Mouse (Mus musculus): ENCODE data around the gene Stx16. TPM values are rescaled to one million over a fixed set of nuclear protein-coding genes. Genes with fewer than 3 reads are reported as not detected.

Stx16 gene
- total and polyA plus RNA-seq, 3 experiments: 32.2 to 49.4 (median 44.1) TPM

GRCm38 (mm10) chr2:174077776-174078338 lies 1.7 kb downstream of the Stx16 start:
- ATAC-seq (ENCODE audit: extremely low read depth, insufficient number of reproducible peaks, low FRiP score, poor library complexity, severe bottlenecking): no peak
- Histone ChIP-seq H3K4me1 (ENCODE audit: insufficient read depth, low read depth, low read length) (peaks cover 31% of the 10 kb centered on the region), H3K9me3 (replicated peaks) (no peaks in the 10 kb centered on the region), H3K27me3 (ENCODE audit: insufficient read depth, low read length) (peaks cover 2% of the 10 kb centered on the region; the same call in 1 of the 2 replicates), H3K4me3 (ENCODE audit: low read depth, low read length) (peak overlapping the region; percentile 97), H3K36me3 (replicated peaks) (peaks cover 18% of the 10 kb centered on the region)
- DNase-seq (ENCODE audit: low spot score): no peak
- TF ChIP-seq POLR2AphosphoS5 (IDR thresholded peaks at IDR 0.05; ENCODE audit: insufficient replicate concordance, low read depth, low read length): no peak
- no peak for TF ChIP-seq GATA1 (IDR thresholded peaks at IDR 0.05; ENCODE audit: borderline replicate concordance, low read length)
- no peak for TF ChIP-seq CTCF (IDR thresholded peaks at IDR 0.05; ENCODE audit: low read depth, low read length)
- TF ChIP-seq GATA2 (IDR thresholded peaks at IDR 0.05; ENCODE audit: borderline replicate concordance, low read depth, low read length): no peak
- TF ChIP-seq TAL1 (conservative IDR thresholded peaks at IDR 0.05; ENCODE audit: low read depth, low read length): no peak

GRCm38 (mm10) chr2:174081833-174082232 lies 5.7 kb downstream of the Stx16 start:
- ATAC-seq (ENCODE audit: extremely low read depth, insufficient number of reproducible peaks, low FRiP score, poor library complexity, severe bottlenecking) (no peak), DNase-seq (ENCODE audit: low spot score) (no peak)
- H3K4me1 ChIP-seq (ENCODE audit: insufficient read depth, low read depth, low read length): peaks cover 33% of the 10 kb centered on the region
- no peaks in the 10 kb centered on the region for H3K27me3 ChIP-seq (ENCODE audit: insufficient read depth, low read length)
- TF ChIP-seq GATA1 (IDR thresholded peaks at IDR 0.05; ENCODE audit: borderline replicate concordance, low read length) (no peak), GATA2 (IDR thresholded peaks at IDR 0.05; ENCODE audit: borderline replicate concordance, low read depth, low read length) (no peak), POLR2AphosphoS5 (IDR thresholded peaks at IDR 0.05; ENCODE audit: insufficient replicate concordance, low read depth, low read length) (no peak), CTCF (IDR thresholded peaks at IDR 0.05; ENCODE audit: low read depth, low read length) (no peak), TAL1 (conservative IDR thresholded peaks at IDR 0.05; ENCODE audit: low read depth, low read length) (no peak)
- peaks cover 54% of the 10 kb centered on the region for H3K36me3 ChIP-seq (replicated peaks)
- no peaks in the 10 kb centered on the region for H3K9me3 ChIP-seq (replicated peaks)
- H3K4me3 ChIP-seq (ENCODE audit: low read depth, low read length): no peak overlapping the region

GRCm38 (mm10) chr2:174082380-174082918 lies 6.3 kb downstream of the Stx16 start:
- TF ChIP-seq TAL1 (conservative IDR thresholded peaks at IDR 0.05; ENCODE audit: low read depth, low read length) (no peak), GATA2 (IDR thresholded peaks at IDR 0.05; ENCODE audit: borderline replicate concordance, low read depth, low read length) (no peak), GATA1 (IDR thresholded peaks at IDR 0.05; ENCODE audit: borderline replicate concordance, low read length) (no peak), POLR2AphosphoS5 (IDR thresholded peaks at IDR 0.05; ENCODE audit: insufficient replicate concordance, low read depth, low read length) (no peak), CTCF (IDR thresholded peaks at IDR 0.05; ENCODE audit: low read depth, low read length) (no peak)
- H3K4me3 ChIP-seq (ENCODE audit: low read depth, low read length): no peak overlapping the region
- peaks cover 29% of the 10 kb centered on the region for H3K4me1 ChIP-seq (ENCODE audit: insufficient read depth, low read depth, low read length)
- no peak for DNase-seq (ENCODE audit: low spot score)
- peaks cover 60% of the 10 kb centered on the region for H3K36me3 ChIP-seq (replicated peaks)
- no peaks in the 10 kb centered on the region for H3K27me3 ChIP-seq (ENCODE audit: insufficient read depth, low read length)
- ATAC-seq (ENCODE audit: extremely low read depth, insufficient number of reproducible peaks, low FRiP score, poor library complexity, severe bottlenecking): no peak
- no peaks in the 10 kb centered on the region for H3K9me3 ChIP-seq (replicated peaks)

GRCm38 (mm10) chr2:174095086-174095485 lies 19.0 kb downstream of the Stx16 start:
- H3K4me3 ChIP-seq (ENCODE audit: low read depth, low read length): no peak overlapping the region
- ATAC-seq (ENCODE audit: extremely low read depth, insufficient number of reproducible peaks, low FRiP score, poor library complexity, severe bottlenecking) (no peak), DNase-seq (ENCODE audit: low spot score) (no peak)
- H3K36me3 ChIP-seq (replicated peaks): peaks cover 98% of the 10 kb centered on the region
- H3K4me1 ChIP-seq (ENCODE audit: insufficient read depth, low read depth, low read length): peaks cover 4% of the 10 kb centered on the region; the same call in 1 of the 2 replicates
- H3K9me3 ChIP-seq (replicated peaks): no peaks in the 10 kb centered on the region
- no peaks in the 10 kb centered on the region; the same call in 1 of the 2 replicates for H3K27me3 ChIP-seq (ENCODE audit: insufficient read depth, low read length)
- TF ChIP-seq POLR2AphosphoS5 (IDR thresholded peaks at IDR 0.05; ENCODE audit: insufficient replicate concordance, low read depth, low read length): no peak
- TF ChIP-seq GATA1 (IDR thresholded peaks at IDR 0.05; ENCODE audit: borderline replicate concordance, low read length): no peak
- no peak for TF ChIP-seq TAL1 (conservative IDR thresholded peaks at IDR 0.05; ENCODE audit: low read depth, low read length)
- no peak for TF ChIP-seq CTCF (IDR thresholded peaks at IDR 0.05; ENCODE audit: low read depth, low read length)
- no peak for TF ChIP-seq GATA2 (IDR thresholded peaks at IDR 0.05; ENCODE audit: borderline replicate concordance, low read depth, low read length)

GRCm38 (mm10) chr2:174102399-174102798 lies 26.3 kb downstream of the Stx16 start:
- DNase-seq (ENCODE audit: low spot score): no peak
- Histone ChIP-seq H3K9me3 (replicated peaks) (no peaks in the 10 kb centered on the region), H3K4me1 (ENCODE audit: insufficient read depth, low read depth, low read length) (peaks cover 2% of the 10 kb centered on the region; the same call in 1 of the 2 replicates), H3K4me3 (ENCODE audit: low read depth, low read length) (no peak overlapping the region), H3K36me3 (replicated peaks) (peaks cover 71% of the 10 kb centered on the region), H3K27me3 (ENCODE audit: insufficient read depth, low read length) (no peaks in the 10 kb centered on the region)
- no peak for ATAC-seq (ENCODE audit: extremely low read depth, insufficient number of reproducible peaks, low FRiP score, poor library complexity, severe bottlenecking)
- TF ChIP-seq GATA2 (IDR thresholded peaks at IDR 0.05; ENCODE audit: borderline replicate concordance, low read depth, low read length) (no peak), GATA1 (IDR thresholded peaks at IDR 0.05; ENCODE audit: borderline replicate concordance, low read length) (no peak), POLR2AphosphoS5 (IDR thresholded peaks at IDR 0.05; ENCODE audit: insufficient replicate concordance, low read depth, low read length) (no peak), TAL1 (conservative IDR thresholded peaks at IDR 0.05; ENCODE audit: low read depth, low read length) (no peak)

- H3K4me3 ChIP-seq (ENCODE audit: low read depth, low read length): no peak overlapping the region
- TF ChIP-seq GATA1 (IDR thresholded peaks at IDR 0.05; ENCODE audit: borderline replicate concordance, low read length): no peak
- no peak for TF ChIP-seq GATA2 (IDR thresholded peaks at IDR 0.05; ENCODE audit: borderline replicate concordance, low read depth, low read length)
- no peak for TF ChIP-seq TAL1 (conservative IDR thresholded peaks at IDR 0.05; ENCODE audit: low read depth, low read length)
- no peak for TF ChIP-seq POLR2AphosphoS5 (IDR thresholded peaks at IDR 0.05; ENCODE audit: insufficient replicate concordance, low read depth, low read length)
- TF ChIP-seq CTCF (IDR thresholded peaks at IDR 0.05; ENCODE audit: low read depth, low read length): no peak
These were observed 27.4 kb downstream of the Stx16 start for GRCm38 (mm10) chr2:174103527-174103926.

More at GRCm38 (mm10) chr2:174103527-174103926, 27.4 kb downstream of the Stx16 start:
- ATAC-seq (ENCODE audit: extremely low read depth, insufficient number of reproducible peaks, low FRiP score, poor library complexity, severe bottlenecking) (no peak), DNase-seq (ENCODE audit: low spot score) (no peak)
- H3K36me3 ChIP-seq (replicated peaks): peaks cover 60% of the 10 kb centered on the region
- no peaks in the 10 kb centered on the region for H3K27me3 ChIP-seq (ENCODE audit: insufficient read depth, low read length)
- no peaks in the 10 kb centered on the region for H3K9me3 ChIP-seq (replicated peaks)
- H3K4me1 ChIP-seq (ENCODE audit: insufficient read depth, low read depth, low read length): peaks cover 2% of the 10 kb centered on the region; the same call in 1 of the 2 replicates

All from G1E (cell line).